Mouse (Mus musculus) 416B (cell line): Measurements from ENCODE around the gene G6pc2.

Experiments used
- DNase-seq: peaks from one replicate; pipeline ENCODE4 v3.0.0; 2011; ENCODE audit warnings: low read depth

The G6pc2 gene

GRCm38 (mm10) chr2:69210773-69211172 lies at the start of gene G6pc2:
Gene G6pc2, plus strand, starts transcription at chr2:69211073.
- DNase-seq, result no peak

DNA sequence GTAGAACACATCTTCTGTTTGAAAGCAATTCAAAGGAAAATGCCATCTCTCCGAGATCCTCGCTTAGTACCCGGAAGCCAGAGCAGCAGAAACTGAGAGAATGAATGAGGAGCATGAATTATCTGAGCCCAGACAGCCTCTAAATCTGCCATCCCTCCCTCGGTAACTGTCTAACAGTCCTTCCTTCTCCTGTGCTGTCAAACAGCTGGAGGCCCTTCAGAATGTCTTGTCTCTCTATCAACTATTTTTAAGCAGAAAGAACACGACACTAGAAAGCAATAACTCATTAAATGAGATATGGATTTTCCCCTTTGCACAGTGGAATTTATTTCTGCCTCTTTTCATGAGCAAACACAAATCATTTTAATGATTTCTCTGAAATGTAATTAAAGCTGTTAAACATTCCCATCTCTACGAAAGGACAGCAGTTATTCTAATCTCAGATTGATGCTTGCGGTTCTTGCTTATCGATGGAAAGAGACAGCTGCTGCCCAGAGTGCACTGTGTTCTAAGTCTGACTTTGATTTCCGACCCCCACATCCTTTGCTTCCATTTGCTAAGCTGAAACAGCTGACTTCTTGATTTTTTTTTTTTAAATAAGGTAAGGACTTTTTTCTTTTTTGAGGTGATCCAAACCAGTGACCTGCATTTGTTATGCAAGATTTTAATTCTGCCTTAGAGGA lies 40.3 kb upstream of the G6pc2 start:
- no peak for DNase-seq

GRCm38 (mm10) chr2:69175296-69175695 lies 35.6 kb upstream of the G6pc2 start:
- no peak for DNase-seq

- no peak for DNase-seq
Observed at GRCm38 (mm10) chr2:69179721-69180120, 31.2 kb upstream of the G6pc2 start.

DNA sequence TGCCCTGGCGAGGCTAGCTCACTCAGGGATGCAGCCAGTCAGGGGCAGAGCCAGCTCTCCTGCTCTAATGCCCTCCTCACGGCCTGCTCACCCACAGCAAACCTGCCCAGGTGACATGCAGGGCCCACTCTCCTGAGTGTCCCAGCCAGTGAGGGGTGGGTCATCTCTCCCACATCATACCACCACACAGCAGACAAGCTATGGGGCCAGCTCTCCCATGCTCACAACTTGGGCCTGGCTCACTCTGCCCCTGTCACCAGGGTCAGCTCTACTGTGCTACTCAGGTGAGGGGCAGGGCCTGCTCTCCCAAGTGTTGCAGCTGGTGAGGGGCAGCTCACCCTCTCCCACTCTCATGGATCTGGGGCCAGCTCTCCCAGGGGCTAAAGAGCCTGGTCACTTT lies 22.9 kb upstream of the G6pc2 start:
- DNase-seq, result no peak

DNA sequence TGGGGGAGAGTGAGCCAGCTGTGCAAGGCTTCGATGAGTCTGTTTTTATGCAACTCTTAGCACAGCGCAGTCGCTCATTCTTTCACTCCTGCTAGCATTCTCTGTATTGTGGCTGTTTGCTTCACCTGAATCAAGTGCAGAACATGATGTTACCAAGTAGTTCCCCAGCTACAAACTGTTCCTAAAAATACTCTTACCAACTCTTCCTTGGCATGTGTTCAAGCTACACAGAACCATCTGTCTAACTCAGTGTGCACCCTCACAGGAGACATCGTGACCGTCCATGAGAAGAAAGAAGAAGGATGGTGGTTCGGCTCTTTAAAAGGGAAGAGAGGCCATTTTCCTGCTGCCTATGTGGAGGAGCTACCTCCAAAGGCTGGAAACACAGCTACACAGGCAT lies 22.1 kb upstream of the G6pc2 start:
- no peak for DNase-seq

DNA sequence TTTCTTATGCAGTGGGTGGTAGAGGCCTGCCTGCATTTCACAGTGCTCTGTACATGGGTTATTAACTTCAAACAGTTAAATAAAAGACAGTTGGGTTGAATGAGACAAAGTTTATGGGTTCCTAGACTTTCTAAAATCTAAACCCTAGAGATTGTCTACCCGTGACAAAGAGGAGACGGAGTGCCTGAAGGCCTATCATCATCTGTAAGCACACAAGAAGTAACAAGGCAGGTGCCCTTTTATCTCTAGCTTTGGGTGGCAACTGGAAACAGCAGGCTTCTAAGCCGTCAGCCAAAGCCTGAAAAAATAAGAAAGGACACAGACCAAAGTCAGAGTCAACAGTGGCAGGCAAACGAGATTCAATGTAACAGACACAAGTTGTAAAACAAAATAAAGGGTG lies 21.7 kb upstream of the G6pc2 start:
- DNase-seq, result no peak

- DNase-seq, result peak; percentile 51
Observed at GRCm38 (mm10) chr2:69191059-69191458, 19.8 kb upstream of the G6pc2 start.

- DNase-seq, result no peak
Observed at GRCm38 (mm10) chr2:69193555-69193954, 17.3 kb upstream of the G6pc2 start.

DNA sequence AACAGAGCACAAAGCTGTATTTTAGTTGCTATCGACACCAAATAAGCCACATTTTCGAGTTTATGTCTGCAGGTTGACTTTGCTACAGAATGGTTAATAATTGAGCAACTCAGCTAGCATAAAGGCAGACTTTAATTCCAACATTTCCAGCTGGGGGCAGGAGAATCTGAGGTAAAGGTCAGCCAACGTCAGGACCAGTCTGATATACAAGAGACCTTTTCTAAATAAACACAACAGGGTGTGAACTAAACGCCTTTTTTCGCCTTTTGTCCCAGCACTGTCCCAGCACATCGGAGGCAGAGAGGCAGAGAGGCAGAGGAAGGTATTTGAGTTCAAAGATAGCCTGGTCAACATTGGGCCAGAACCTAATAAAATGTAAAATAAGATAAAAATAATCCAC lies 5.7 kb upstream of the G6pc2 start:
- DNase-seq, result peak; percentile 27

DNA sequence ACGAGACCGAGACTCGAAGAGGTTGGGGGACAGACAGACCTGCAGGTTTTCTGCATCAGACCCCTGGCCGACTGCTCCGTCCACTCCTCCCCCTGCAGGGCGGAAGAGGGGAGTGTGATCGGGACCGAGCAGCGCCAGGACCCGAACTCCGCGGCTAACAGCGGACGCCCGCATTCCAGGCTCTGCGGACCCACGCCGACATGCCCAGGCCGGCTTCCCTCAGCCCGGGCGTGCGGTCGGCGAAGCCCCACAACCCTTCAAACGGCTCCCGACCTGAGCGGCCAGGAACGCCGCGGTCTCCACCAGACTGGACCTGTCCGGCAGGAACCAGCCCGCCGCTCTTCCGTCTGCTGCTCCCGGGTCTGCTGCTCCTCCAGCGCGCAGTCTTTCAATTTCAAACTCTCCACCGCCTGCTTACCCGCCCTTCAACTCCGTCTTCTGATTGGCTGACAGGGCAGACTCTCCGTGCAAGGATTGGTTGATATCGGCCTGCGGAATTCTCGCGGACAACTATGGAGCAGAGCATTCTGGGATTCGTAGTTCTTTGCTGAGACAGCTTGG lies 5.0 kb upstream of the G6pc2 start, which contains the start of gene Spc25:
Gene Spc25 (minus strand): TSS at position 404 of the 561 bp plus-strand sequence.
- DNase-seq, result peak; percentile 98

GRCm38 (mm10) chr2:69206523-69206922 lies 4.3 kb upstream of the G6pc2 start:
- DNase-seq, result peak; percentile 50

- DNase-seq, result no peak
Observed at GRCm38 (mm10) chr2:69209684-69210083, 1.2 kb upstream of the G6pc2 start.

DNA sequence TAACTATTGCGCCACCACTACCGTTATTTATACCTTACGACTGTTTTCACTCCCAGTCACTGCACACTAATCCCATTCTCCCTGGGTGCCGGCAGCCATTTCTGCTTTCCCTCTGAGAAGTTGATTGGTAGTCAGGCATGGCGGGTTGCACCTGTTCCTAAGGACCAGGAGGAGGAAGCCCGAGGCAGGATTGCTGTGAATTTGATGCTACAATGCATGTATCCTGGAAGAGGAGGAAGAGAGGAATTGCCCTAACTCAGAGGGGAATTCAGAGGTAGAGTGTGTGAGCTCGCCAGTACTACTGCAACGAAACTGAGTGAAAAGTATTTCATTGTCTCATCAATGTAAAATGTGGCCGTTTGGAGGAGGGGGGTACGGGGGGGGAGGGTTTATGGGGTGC lies 1.8 kb downstream of the G6pc2 start:
- no peak for DNase-seq

DNA sequence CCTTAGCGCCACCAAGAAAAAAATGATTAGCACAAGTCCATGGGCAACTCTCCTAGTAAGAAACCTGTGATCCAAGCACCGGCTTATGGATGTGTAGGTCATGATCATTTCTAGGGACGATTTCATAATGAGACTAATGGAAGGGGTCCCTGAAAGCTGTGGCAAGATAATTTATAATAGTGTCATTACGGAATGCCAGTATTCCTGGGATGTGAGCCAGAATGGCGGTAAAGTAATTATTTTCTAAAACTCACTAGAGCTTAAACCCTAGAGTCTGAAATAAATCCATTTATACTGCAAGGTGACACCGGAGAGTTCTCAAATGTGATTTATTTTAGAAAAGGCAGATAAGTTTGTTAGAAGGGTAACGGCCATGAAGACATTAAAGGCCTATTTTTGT lies 4.4 kb downstream of the G6pc2 start:
- DNase-seq, result no peak

DNA sequence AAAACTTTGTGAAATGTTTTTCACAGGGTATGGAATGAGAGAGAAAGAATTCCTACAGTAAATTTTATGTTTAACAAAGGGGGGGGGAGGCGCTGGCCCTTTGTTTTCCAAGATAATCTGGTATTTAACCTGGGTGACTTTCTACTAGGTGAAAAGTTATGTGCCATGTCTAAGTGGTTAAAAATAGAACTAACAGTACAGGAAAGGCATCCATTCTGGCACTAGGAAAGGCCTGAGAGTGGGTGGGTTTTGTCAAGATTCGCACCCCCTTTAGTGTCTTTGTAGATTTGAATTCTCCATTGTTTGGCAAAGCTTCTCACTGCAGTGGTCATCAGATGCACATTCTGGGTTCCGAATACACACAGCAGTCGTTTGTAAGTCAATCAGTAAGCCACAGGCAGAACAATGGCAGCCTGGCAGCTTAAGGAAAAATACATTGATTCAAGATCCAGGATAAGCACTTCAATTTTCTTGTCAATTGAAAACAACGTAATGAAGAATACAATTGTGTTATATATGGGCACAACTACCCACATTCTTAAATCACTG lies 11.1 kb downstream of the G6pc2 start:
- no peak for DNase-seq

DNA sequence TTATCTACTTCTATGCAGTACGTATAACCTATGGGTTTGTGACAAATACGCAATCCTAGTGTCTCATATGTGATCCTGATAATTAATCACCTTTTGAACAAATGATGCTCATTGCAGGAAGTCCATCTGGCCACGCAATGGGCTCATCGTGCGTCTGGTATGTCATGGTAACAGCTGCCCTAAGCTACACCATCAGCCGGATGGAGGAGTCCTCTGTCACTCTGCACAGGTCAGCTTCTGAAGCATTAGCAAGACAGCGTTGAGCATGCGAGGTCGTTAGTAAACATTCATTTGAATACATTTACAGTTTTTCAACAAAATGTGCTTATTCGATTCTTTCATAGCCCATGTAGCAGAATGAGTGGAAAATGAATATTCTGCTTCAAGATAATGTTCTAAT lies 11.9 kb downstream of the G6pc2 start:
- no peak for DNase-seq

DNA sequence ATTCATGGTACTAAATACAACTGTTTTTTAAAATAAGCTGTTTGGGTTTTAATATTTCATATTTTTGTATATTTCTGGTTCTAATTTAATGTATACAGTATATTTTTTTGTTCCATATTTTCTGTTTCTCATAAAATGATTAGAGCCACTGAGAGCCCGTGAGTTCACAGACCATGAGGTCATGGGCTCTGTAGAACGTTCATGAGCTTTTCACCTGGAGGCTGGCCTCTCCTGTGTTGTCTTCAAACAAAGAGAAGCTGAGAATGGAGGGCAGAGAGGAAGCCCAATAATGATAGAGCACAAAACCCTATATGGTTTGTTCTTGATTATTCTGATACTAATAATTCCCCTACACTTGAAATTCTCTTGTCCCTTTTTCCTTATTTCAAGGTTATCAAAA lies 13.9 kb downstream of the G6pc2 start:
- no peak for DNase-seq

GRCm38 (mm10) chr2:69226876-69227275 lies 16.0 kb downstream of the G6pc2 start:
- DNase-seq, result no peak

- DNase-seq, result no peak
Observed at GRCm38 (mm10) chr2:69228635-69229034, 17.8 kb downstream of the G6pc2 start.

- no peak for DNase-seq
Observed at GRCm38 (mm10) chr2:69230137-69230536, 19.3 kb downstream of the G6pc2 start.

DNA sequence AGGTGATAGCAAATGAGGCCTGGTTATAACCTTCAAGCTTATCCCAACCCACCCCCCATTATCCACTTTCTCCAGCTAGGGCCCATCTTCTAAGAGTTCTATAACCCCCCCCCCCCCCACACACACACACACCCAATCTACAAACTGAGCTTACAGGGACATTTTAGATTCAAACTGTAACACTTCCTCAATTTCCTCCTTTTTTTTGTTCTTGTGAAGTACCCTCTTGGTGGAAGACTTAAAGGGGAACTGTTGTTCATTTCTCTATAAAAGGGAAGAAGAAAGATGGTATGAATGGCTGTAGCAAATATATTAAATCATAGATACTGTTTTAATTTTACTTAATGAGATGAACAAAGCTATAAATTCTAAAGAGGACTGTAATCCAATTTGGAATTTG lies 21.2 kb downstream of the G6pc2 start:
- DNase-seq, result no peak

DNA sequence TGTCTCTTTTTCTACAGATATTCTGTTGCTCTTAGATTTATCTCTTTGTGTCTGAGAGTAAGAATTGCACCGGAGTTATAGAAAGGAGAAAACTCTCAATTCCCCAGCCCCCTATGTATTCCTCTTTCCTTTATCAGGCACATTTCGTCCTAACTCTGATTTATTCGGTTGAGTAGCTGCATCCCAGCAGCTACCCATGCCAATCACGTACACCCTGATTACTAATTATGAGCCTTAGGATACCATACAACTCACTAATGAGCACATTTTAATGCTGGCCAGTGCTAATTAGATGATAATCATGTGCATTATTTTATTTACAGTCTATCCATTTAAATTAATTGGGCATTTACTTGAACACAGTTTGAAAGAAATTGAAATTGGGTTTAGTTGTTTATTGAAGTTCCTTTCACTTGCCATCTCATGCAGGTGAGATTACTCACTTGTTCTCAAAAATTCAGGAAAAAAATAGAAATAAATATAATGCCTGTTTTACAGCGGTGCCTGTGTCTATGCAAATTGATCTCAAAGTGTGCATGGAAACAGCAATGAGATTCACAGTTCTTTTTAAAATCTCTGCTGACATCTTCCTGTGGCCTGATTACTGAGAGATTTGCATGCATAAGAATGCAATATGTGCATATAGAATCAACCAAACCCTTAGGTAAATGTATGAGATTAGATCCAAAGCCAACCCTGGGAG lies 24.3 kb downstream of the G6pc2 start:
- DNase-seq, result no peak
